Mouse (Mus musculus) forebrain, embryonic 14.5 days (tissue): ENCODE measurements around the gene B9d1. TPM values are rescaled to one million over a fixed set of nuclear protein-coding genes. Genes with fewer than 3 reads are reported as not detected.
A peak's percentile ranks its signal among the peaks of the same experiment; 100 is the strongest.

ENCODE experiments used
- ATAC-seq: fragments of 200-750 bp; cut with Nextera tagmentation; 2 replicates; pipeline ENCODE4 v1.8.0; 2017; ENCODE audit warnings: mild to moderate bottlenecking, moderate library complexity
- DNase-seq: peaks from one replicate; pipeline ENCODE4 v3.0.0-alpha.2; 2015; ENCODE audit warnings: low spot score
- H3K27ac ChIP-seq: fragments of 300-500 bp; sonication (generic); 2 replicates; pipeline ENCODE4 v1.5.1; 2014; ENCODE audit warnings: low read depth, mild to moderate bottlenecking, control low read depth, low read length, moderate library complexity
- H3K27me3 ChIP-seq: fragments of 300-500 bp; sonication (generic); replicated peaks from 2 replicates; pipeline ENCODE4 v1.6.1; 2014; ENCODE audit warnings: low read length, control low read depth, mixed read lengths; ENCODE audit not compliant: control insufficient read depth, insufficient read depth
- H3K36me3 ChIP-seq: fragments of 300-500 bp; sonication (generic); 2 replicates; pipeline ENCODE4 v1.6.1; 2014; ENCODE audit warnings: low read length, control low read depth; ENCODE audit not compliant: control insufficient read depth, insufficient read depth
- H3K4me1 ChIP-seq: fragments of 300-500 bp; sonication (generic); 2 replicates; pipeline ENCODE4 v1.6.1; 2014; ENCODE audit warnings: antibody characterized with exemption, low read length, control low read depth; ENCODE audit not compliant: control insufficient read depth, insufficient read depth
- H3K4me2 ChIP-seq: fragments of 300-500 bp; sonication (generic); 2 replicates; pipeline ENCODE4 v1.6.1; 2014; ENCODE audit warnings: mild to moderate bottlenecking, control low read depth, low read length
- H3K4me3 ChIP-seq: fragments of 300-500 bp; sonication (generic); 2 replicates; pipeline ENCODE4 v1.5.1; 2014; ENCODE audit warnings: low read depth, low read length, control low read depth
- H3K9ac ChIP-seq: fragments of 300-500 bp; sonication (generic); 2 replicates; pipeline ENCODE4 v1.6.1; 2014; ENCODE audit warnings: mild to moderate bottlenecking, low read length, control low read depth, moderate library complexity
- H3K9me3 ChIP-seq: fragments of 300-500 bp; sonication (generic); replicated peaks from 2 replicates; pipeline ENCODE4 v1.6.1; 2016; ENCODE audit warnings: low read length, control low read depth, mixed read lengths; ENCODE audit not compliant: control insufficient read depth
- WGBS: fragments of 180-500 bp; shearing (Covaris S2); extraction: QIAGEN DNeasy Blood & Tissue Kit; methylation state at CpG from one replicate; pipeline ENCODE4 v1.1.7; 2014; 5-methylcytosine and 5-hydroxymethylcytosine counted together
- polyA plus RNA-seq: library from polyadenylated mRNA; unstranded; fragments of >200 nt; fragmentation: Nextera tagmentation; extraction: Ambion mirVana; gene quantifications from 2 replicates; pipeline ENCODE4 v1.2.1, GENCODE M21; 2014

The B9d1 gene
- polyA plus RNA-seq, 1 experiment from 2014 or later, result 55.5 TPM

- H3K36me3 ChIP-seq, result no peaks in the 10 kb centered on the region
- no peak overlapping the region for H3K4me3 ChIP-seq
- H3K9me3 ChIP-seq, result no peaks in the 10 kb centered on the region
- H3K4me2 ChIP-seq, result peak overlapping the region; percentile 27; the same call in 1 of the 2 replicates
- DNase-seq (no peak), ATAC-seq (no peak)
- no peaks in the 10 kb centered on the region for H3K27me3 ChIP-seq
- H3K27ac ChIP-seq, result peak overlapping the region; percentile 27; the same call in 1 of the 2 replicates
- H3K4me1 ChIP-seq, result peaks cover 6% of the 10 kb centered on the region; the same call in 1 of the 2 replicates
- H3K9ac ChIP-seq, result no peak overlapping the region
- 46% methylated on average over 17 of the region's 17 CpGs for WGBS
These were observed 27.1 kb upstream of the B9d1 start for GRCm38 (mm10) chr11:61477566-61478508.

- Histone ChIP-seq H3K9me3 (no peaks in the 10 kb centered on the region), H3K9ac (no peak overlapping the region), H3K27ac (no peak overlapping the region), H3K4me1 (peaks cover 9% of the 10 kb centered on the region; the same call in 1 of the 2 replicates), H3K36me3 (no peaks in the 10 kb centered on the region), H3K27me3 (no peaks in the 10 kb centered on the region), H3K4me3 (no peak overlapping the region), H3K4me2 (no peak overlapping the region)
- DNase-seq, result no peak
- 85% methylated on average over 4 of the region's 4 CpGs for WGBS
- ATAC-seq, result no peak
These were observed 26.2 kb upstream of the B9d1 start for GRCm38 (mm10) chr11:61478788-61479187.

- Histone ChIP-seq H3K9me3 (no peaks in the 10 kb centered on the region), H3K27me3 (no peaks in the 10 kb centered on the region), H3K9ac (no peak overlapping the region), H3K4me2 (no peak overlapping the region), H3K36me3 (no peaks in the 10 kb centered on the region), H3K27ac (no peak overlapping the region), H3K4me3 (no peak overlapping the region), H3K4me1 (peaks cover 30% of the 10 kb centered on the region)
- 75% methylated on average over 9 of the region's 9 CpGs for WGBS
- DNase-seq (no peak), ATAC-seq (no peak)
These were observed 23.5 kb upstream of the B9d1 start for GRCm38 (mm10) chr11:61481239-61482090.

- H3K4me3 ChIP-seq, result no peak overlapping the region
- peak overlapping the region; percentile 96 for H3K27ac ChIP-seq
- H3K9ac ChIP-seq, result no peak overlapping the region
- H3K9me3 ChIP-seq, result no peaks in the 10 kb centered on the region
- no peak overlapping the region for H3K4me2 ChIP-seq
- ATAC-seq (no peak), DNase-seq (peak; percentile 78)
- H3K36me3 ChIP-seq, result peaks cover 10% of the 10 kb centered on the region
- 29% methylated on average over 13 of the region's 13 CpGs for WGBS
- peaks cover 36% of the 10 kb centered on the region for H3K4me1 ChIP-seq
- H3K27me3 ChIP-seq, result no peaks in the 10 kb centered on the region
These were observed 21.6 kb upstream of the B9d1 start for GRCm38 (mm10) chr11:61483226-61483845.

GRCm38 (mm10) chr11:61484256-61484612, 20.7 kb upstream of the B9d1 start:
- no peaks in the 10 kb centered on the region for H3K27me3 ChIP-seq
- peak; percentile 11 for ATAC-seq
- peak overlapping the region; percentile 47; the same call in 1 of the 2 replicates for H3K9ac ChIP-seq
- WGBS, result 12% methylated on average over 10 of the region's 10 CpGs
- no peak overlapping the region for H3K4me3 ChIP-seq
- no peaks in the 10 kb centered on the region for H3K9me3 ChIP-seq
- peak overlapping the region; percentile 33; the same call in 1 of the 2 replicates for H3K4me2 ChIP-seq
- H3K4me1 ChIP-seq, result peaks cover 36% of the 10 kb centered on the region
- H3K27ac ChIP-seq, result peak overlapping the region; percentile 96
- H3K36me3 ChIP-seq, result peaks cover 19% of the 10 kb centered on the region
- peak; percentile 52 for DNase-seq

GRCm38 (mm10) chr11:61484613-61485540, 20.1 kb upstream of the B9d1 start, which contains the start of gene Mfap4:
Mfap4 (plus strand) TSS chr11:61485431.
- DNase-seq (peak; percentile 93), ATAC-seq (peak; percentile 90)
- 4% methylated on average over 19 of the region's 20 CpGs for WGBS
- peak within 1 kb of the TSS; percentile 47 for H3K9ac ChIP-seq
- H3K27me3 ChIP-seq, result no peaks in the 10 kb centered on the region
- H3K4me1 ChIP-seq, result peaks cover 36% of the 10 kb centered on the region
- H3K4me3 ChIP-seq, result peak within 1 kb of the TSS; percentile 16
- peak within 1 kb of the TSS; percentile 46 for H3K4me2 ChIP-seq
- peaks cover 25% of the 10 kb centered on the region for H3K36me3 ChIP-seq
- no peaks in the 10 kb centered on the region for H3K9me3 ChIP-seq
- peak within 1 kb of the TSS; percentile 96 for H3K27ac ChIP-seq

- no peaks in the 10 kb centered on the region for H3K9me3 ChIP-seq
These were observed 19.1 kb upstream of the B9d1 start for GRCm38 (mm10) chr11:61485541-61486457.

More at GRCm38 (mm10) chr11:61485541-61486457, 19.1 kb upstream of the B9d1 start:
- Histone ChIP-seq H3K9ac (peak overlapping the region; percentile 43), H3K4me2 (peak overlapping the region; percentile 46), H3K36me3 (peaks cover 35% of the 10 kb centered on the region), H3K4me3 (peak overlapping the region; percentile 16), H3K27me3 (no peaks in the 10 kb centered on the region), H3K27ac (peak overlapping the region; percentile 96), H3K4me1 (peaks cover 36% of the 10 kb centered on the region)
- no peak for DNase-seq
- WGBS, result 64% methylated on average over 22 of the region's 22 CpGs
- no peak for ATAC-seq
